ENCODE assay signal across 21 mouse cellular contexts in the genomic region with DNA sequence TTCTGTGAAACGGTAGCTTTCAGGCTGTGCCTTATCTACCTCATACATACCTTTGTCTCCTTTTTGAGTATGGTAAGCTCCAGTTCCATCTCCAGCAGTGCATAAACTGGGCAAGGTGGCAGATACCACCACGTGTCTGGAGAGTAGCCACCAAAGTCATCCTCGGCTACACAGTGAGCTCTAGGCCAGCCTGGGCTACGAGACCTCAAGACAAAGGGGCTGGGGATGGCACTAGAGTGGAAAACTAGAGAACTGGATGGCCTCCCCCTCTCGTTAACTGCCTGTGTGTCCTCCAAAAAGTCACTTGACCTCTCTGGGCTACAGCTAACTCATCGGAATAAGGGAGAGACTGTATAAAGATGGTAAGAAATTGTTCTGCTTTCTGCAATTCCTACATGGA. TPM values are rescaled to one million over a fixed set of nuclear protein-coding genes. Genes with fewer than 3 reads are reported as not detected.
"Had no signal": no experiment of that assay in that cellular context is flagged by ENCODE, and none has a peak within 500 bp of the region (broad histone marks: within the 10 kb centered on the region; RNA-seq: fewer than 3 reads in every experiment).

No protein-coding gene starts in this region.

- H3K27me3 ChIP-seq: limb, embryonic 12.5 days; limb, embryonic 15.5 days; lung, embryonic 15.5 days; midbrain, embryonic 12.5 days; neural tube, embryonic 12.5 days; neural tube, embryonic 15.5 days; stomach, embryonic 15.5 days had no signal

- H3K4me3 ChIP-seq: limb, embryonic 12.5 days; limb, embryonic 15.5 days; lung, embryonic 15.5 days; midbrain, embryonic 12.5 days; neural tube, embryonic 12.5 days; neural tube, embryonic 15.5 days; stomach, embryonic 15.5 days had no signal

- H3K27ac ChIP-seq: kidney, postnatal 0 days; limb, embryonic 12.5 days; limb, embryonic 15.5 days; liver, embryonic 14.5 days; lung, embryonic 15.5 days; midbrain, embryonic 12.5 days; neural tube, embryonic 12.5 days; neural tube, embryonic 15.5 days; stomach, embryonic 15.5 days had no signal

- DNase-seq: kidney, adult 18-20 months; kidney, adult 9 months; left cerebral cortex, postnatal 4 days; lung, adult 18-20 months; lung, postnatal 10 days; right cerebral cortex, adult 18-20 months; right cerebral cortex, postnatal 14 days; right cerebral cortex, postnatal 4 days; spleen, adult 18-20 months; thymus, postnatal 25 days had no signal

- H3K4me1 ChIP-seq: limb, embryonic 12.5 days; limb, embryonic 15.5 days; lung, embryonic 15.5 days; midbrain, embryonic 12.5 days; neural tube, embryonic 12.5 days; neural tube, embryonic 15.5 days; stomach, embryonic 15.5 days had no signal

- H3K4me2 ChIP-seq: limb, embryonic 12.5 days; limb, embryonic 15.5 days; lung, embryonic 15.5 days; midbrain, embryonic 12.5 days; neural tube, embryonic 12.5 days; neural tube, embryonic 15.5 days; stomach, embryonic 15.5 days had no signal

- H3K9me3 ChIP-seq: limb, embryonic 12.5 days; limb, embryonic 15.5 days; lung, embryonic 15.5 days; midbrain, embryonic 12.5 days; neural tube, embryonic 12.5 days; neural tube, embryonic 15.5 days; stomach, embryonic 15.5 days had no signal

- H3K36me3 ChIP-seq: limb, embryonic 12.5 days; limb, embryonic 15.5 days; lung, embryonic 15.5 days; midbrain, embryonic 12.5 days; neural tube, embryonic 12.5 days; neural tube, embryonic 15.5 days; stomach, embryonic 15.5 days had no signal

- ATAC-seq: intestine, embryonic 16.5 days; midbrain, embryonic 16.5 days had no signal

- H3K9ac ChIP-seq: limb, embryonic 12.5 days; limb, embryonic 15.5 days; liver, embryonic 14.5 days; lung, embryonic 15.5 days; midbrain, embryonic 12.5 days; neural tube, embryonic 12.5 days; neural tube, embryonic 15.5 days; stomach, embryonic 15.5 days had no signal

RNA-seq across cellular contexts. Expression of a gene that starts 22.4 kb away (rescaled TPM):
- total RNA-seq: left cerebral cortex, postnatal 4 days had no signal
- polyA plus RNA-seq: limb, embryonic 15.5 days; midbrain, embryonic 12.5 days; midbrain, embryonic 16.5 days; neural tube, embryonic 12.5 days; neural tube, embryonic 15.5 days had no signal
